Mouse (Mus musculus) liver, embryonic 11.5 days (tissue): ENCODE data around the gene Ppp1r3c. TPM values are rescaled to one million over a fixed set of nuclear protein-coding genes. Genes with fewer than 3 reads are reported as not detected.

Experiments
- ATAC-seq: fragments of 200-750 bp; cut with Nextera tagmentation; replicated peaks from 2 replicates; pipeline ENCODE4 v1.8.0; 2017; ENCODE audit warnings: moderate number of reproducible peaks, mild to moderate bottlenecking, moderate TSS enrichment, moderate library complexity; ENCODE audit not compliant: low FRiP score
- DNase-seq: peaks from one replicate; pipeline ENCODE4 v3.0.0-alpha.2; 2017; ENCODE audit warnings: low spot score
- H3K27ac ChIP-seq: fragments of 300-500 bp; sonication (generic); 2 replicates; pipeline ENCODE4 v1.5.1; 2014; ENCODE audit warnings: mild to moderate bottlenecking, low read depth, low read length, control low read depth
- H3K27me3 ChIP-seq: fragments of 300-500 bp; sonication (generic); replicated peaks from 2 replicates; pipeline ENCODE4 v1.6.1; 2014; ENCODE audit warnings: low read length, mixed read lengths; ENCODE audit not compliant: control insufficient read depth, insufficient read depth
- H3K36me3 ChIP-seq: fragments of 300-500 bp; sonication (generic); 2 replicates; pipeline ENCODE4 v1.6.1; 2014; ENCODE audit warnings: mild to moderate bottlenecking, low read length, moderate library complexity, mixed read lengths; ENCODE audit not compliant: control insufficient read depth, insufficient read depth
- H3K4me1 ChIP-seq: fragments of 300-500 bp; sonication (generic); replicated peaks from 2 replicates; pipeline ENCODE4 v1.6.1; 2014; ENCODE audit warnings: low read length, mixed read lengths; ENCODE audit not compliant: control insufficient read depth, insufficient read depth
- H3K4me2 ChIP-seq: fragments of 300-500 bp; sonication (generic); 2 replicates; pipeline ENCODE4 v1.6.1; 2014; ENCODE audit warnings: mild to moderate bottlenecking, control low read depth, moderate library complexity
- H3K4me3 ChIP-seq: fragments of 300-500 bp; sonication (generic); 2 replicates; pipeline ENCODE4 v1.5.1; 2014; ENCODE audit warnings: low read depth, low read length, control low read depth
- H3K9ac ChIP-seq: fragments of 300-500 bp; sonication (generic); 2 replicates; pipeline ENCODE4 v1.6.1; 2014; ENCODE audit warnings: low read depth, low read length, control low read depth
- H3K9me3 ChIP-seq: fragments of 300-500 bp; sonication (generic); 2 replicates; pipeline ENCODE4 v1.6.1; 2016; ENCODE audit warnings: low read length, inconsistent platforms, mixed read lengths; ENCODE audit not compliant: control insufficient read depth
- WGBS: fragments of 180-500 bp; shearing (Covaris S2); extraction: QIAGEN DNeasy Blood & Tissue Kit; methylation state at CpG from one replicate; pipeline ENCODE4 v1.1.7; 2014; 5-methylcytosine and 5-hydroxymethylcytosine counted together
- polyA plus RNA-seq: library from polyadenylated mRNA; unstranded; fragments of >200 nt; fragmentation: Nextera tagmentation; extraction: Ambion mirVana; gene quantifications from 2 replicates; pipeline ENCODE4 v1.2.1, GENCODE M21; 2014

Gene Ppp1r3c
- polyA plus RNA-seq, 1 experiment from 2014 or later = 2.9 TPM

DNA sequence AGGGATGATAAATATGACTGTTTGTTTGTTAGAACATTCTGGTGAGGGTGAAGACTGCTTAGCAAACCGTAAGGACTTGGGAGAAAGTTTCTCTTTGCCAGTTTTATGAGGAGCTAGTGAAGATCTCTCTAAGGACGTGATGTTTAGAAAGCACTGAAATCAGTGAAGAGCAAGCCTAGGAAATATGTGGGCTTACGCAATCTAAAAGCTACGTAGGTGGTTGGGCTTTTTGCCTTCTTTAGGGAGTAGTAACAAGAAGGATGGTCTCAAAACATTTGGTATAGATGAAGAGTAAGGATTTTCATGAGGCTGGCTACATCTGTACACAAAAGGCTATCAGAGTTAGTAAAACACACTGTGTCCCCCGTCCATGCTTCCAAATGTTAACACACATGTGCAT, 28.0 kb upstream of the Ppp1r3c start:
- no peak for DNase-seq
- Histone ChIP-seq H3K36me3 (no peaks in the 10 kb centered on the region), H3K9ac (no peak overlapping the region), H3K4me3 (no peak overlapping the region), H3K4me2 (no peak overlapping the region), H3K27me3 (no peaks in the 10 kb centered on the region), H3K27ac (no peak overlapping the region), H3K4me1 (no peaks in the 10 kb centered on the region), H3K9me3 (no peaks in the 10 kb centered on the region)
- WGBS = 76% methylated on average over 5 of the region's 5 CpGs
- ATAC-seq = no peak

DNA sequence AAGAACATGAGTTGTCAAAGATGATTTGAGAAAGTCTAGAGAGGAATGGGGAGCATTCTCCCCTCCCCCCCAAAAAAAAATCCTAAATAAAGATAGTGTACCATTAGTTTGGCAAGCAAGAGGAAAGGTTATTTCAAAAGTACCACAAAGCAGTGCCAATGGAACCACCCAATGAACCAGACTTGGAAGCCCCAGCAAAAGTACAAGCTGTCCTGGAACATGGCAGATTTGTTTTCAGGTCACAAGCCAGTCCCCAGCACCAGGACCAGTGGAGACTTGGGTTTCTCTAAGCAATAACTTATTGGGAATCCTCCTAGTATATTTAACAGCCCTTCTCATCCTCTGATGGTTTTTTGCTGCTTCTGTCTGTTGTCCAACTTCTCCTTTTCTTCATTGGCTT, 12.5 kb upstream of the Ppp1r3c start:
- H3K9ac ChIP-seq = no peak overlapping the region
- DNase-seq = no peak
- no peaks in the 10 kb centered on the region for H3K4me1 ChIP-seq
- H3K27me3 ChIP-seq = no peaks in the 10 kb centered on the region
- H3K36me3 ChIP-seq = no peaks in the 10 kb centered on the region
- no peak for ATAC-seq
- no peaks in the 10 kb centered on the region for H3K9me3 ChIP-seq
- no peak overlapping the region for H3K4me2 ChIP-seq
- no peak overlapping the region for H3K4me3 ChIP-seq
- no peak overlapping the region for H3K27ac ChIP-seq

DNA sequence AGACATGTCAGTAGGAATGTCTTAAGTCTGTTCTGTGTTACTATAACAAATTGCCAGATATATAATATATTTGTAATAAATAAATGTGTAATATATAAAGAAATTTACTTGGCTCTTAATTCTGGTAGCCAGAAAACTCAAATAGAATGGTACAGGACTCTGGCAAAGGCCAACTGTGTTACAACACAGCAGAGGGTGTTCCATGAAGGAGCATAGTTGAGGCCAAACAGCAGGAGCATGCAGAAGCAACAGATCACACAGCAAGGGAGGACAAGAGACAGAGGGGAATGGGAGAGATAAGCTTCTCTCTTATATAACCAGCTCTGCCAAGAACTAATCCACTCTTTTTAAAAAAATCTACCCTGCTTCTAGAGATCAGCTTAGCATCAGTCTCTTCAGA, 5.9 kb upstream of the Ppp1r3c start:
- no peaks in the 10 kb centered on the region for H3K27me3 ChIP-seq
- no peaks in the 10 kb centered on the region for H3K9me3 ChIP-seq
- H3K4me2 ChIP-seq = no peak overlapping the region
- no peak overlapping the region for H3K27ac ChIP-seq
- no peak for DNase-seq
- H3K4me3 ChIP-seq = no peak overlapping the region
- H3K36me3 ChIP-seq = no peaks in the 10 kb centered on the region
- no peak for ATAC-seq
- H3K9ac ChIP-seq = no peak overlapping the region
- H3K4me1 ChIP-seq = no peaks in the 10 kb centered on the region

DNA sequence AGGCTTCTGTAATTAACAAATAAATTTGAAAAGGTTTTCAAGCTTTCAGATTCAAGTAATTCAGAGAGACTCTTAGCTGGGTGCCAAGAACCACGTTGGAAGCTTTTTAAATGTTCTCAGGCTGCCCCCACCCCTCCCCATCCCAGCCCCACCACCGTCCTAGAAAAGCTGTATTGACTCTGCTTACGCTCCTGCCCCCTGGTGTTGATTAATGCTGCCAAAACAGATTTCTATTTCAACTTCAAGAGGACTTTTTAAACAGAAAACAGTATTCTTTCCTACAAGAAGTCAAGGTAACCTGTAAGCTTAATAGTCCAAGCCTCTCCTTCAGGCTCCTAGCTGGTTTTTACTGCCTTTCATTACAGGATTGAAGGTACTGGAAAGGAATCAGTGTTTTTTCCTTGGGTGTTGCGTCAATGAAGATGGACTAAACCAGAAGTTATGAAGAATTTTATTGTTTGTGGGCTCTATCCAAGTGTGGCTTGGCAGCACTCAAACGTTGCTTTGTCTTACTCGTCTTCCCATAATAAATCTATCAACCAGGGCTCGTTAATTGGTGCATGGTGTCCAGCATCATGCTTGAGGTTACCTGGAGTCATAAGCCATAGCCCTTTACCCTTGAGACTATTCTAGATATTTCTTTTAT, 3.2 kb upstream of the Ppp1r3c start:
- no peak overlapping the region for H3K9ac ChIP-seq
- no peaks in the 10 kb centered on the region for H3K9me3 ChIP-seq
- no peak overlapping the region for H3K4me2 ChIP-seq
- H3K36me3 ChIP-seq = no peaks in the 10 kb centered on the region
- ATAC-seq = no peak
- WGBS = 54% methylated on average over 7 of the region's 7 CpGs
- H3K4me3 ChIP-seq = no peak overlapping the region
- H3K27ac ChIP-seq = no peak overlapping the region
- peaks cover 9% of the 10 kb centered on the region for H3K27me3 ChIP-seq
- no peak for DNase-seq
- no peaks in the 10 kb centered on the region; the same call in 1 of the 2 replicates for H3K4me1 ChIP-seq

DNA sequence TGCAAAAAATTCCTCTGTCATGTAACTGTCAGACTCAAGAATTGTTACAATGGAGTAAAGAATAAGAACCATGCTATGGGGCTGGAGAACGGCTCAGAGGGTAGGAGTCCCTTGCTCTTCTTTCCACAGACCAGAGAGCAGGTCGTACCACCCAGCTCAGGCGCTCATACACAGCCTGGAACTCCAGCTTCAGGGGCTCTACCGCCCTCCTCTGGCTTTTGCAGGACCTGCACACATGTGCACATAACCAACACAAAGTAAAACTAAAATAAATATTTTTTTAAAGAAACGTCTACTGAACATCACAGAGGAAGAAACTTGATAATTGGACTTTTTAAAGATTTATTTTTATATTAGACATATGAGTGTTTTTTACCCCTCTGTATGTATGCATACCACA, 1.6 kb upstream of the Ppp1r3c start:
- Histone ChIP-seq H3K36me3 (no peaks in the 10 kb centered on the region), H3K4me3 (no peak overlapping the region), H3K4me2 (no peak overlapping the region), H3K9ac (no peak overlapping the region), H3K9me3 (no peaks in the 10 kb centered on the region), H3K4me1 (no peaks in the 10 kb centered on the region; the same call in 1 of the 2 replicates), H3K27ac (no peak overlapping the region), H3K27me3 (peaks cover 11% of the 10 kb centered on the region)
- DNase-seq (no peak), ATAC-seq (no peak)
- 73% methylated on average over 5 of the region's 5 CpGs for WGBS

DNA sequence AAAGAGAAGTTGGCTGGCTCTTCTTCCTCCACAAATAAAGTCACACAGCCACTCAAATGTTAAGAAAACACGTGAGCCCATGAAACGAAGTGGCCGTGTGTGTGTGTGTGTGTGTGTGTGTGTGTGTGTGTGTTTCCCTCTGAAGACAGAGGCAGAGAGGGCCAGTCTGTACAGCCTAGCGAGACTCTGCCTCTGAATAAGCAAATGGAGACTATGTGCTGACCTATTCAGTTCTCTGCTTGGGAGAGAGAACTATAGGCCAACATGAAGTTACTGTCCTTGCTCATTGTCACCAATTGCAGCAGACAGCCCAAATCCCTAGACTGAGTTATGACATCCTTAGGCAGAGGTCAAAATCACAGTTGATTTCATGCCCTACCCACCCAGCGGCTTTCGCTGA, 634 bp upstream of the Ppp1r3c start:
- WGBS = 51% methylated on average over 6 of the region's 6 CpGs
- Histone ChIP-seq H3K4me1 (no peaks in the 10 kb centered on the region; the same call in 1 of the 2 replicates), H3K4me2 (peak overlapping the region; percentile 79), H3K27me3 (peaks cover 11% of the 10 kb centered on the region), H3K9ac (peak overlapping the region; percentile 66; the same call in 1 of the 2 replicates), H3K4me3 (peak overlapping the region; percentile 51), H3K9me3 (no peaks in the 10 kb centered on the region), H3K36me3 (no peaks in the 10 kb centered on the region), H3K27ac (peak overlapping the region; percentile 58; the same call in 1 of the 2 replicates)
- peak; percentile 29; the same call in 1 of the 2 replicates for ATAC-seq
- no peak for DNase-seq

DNA sequence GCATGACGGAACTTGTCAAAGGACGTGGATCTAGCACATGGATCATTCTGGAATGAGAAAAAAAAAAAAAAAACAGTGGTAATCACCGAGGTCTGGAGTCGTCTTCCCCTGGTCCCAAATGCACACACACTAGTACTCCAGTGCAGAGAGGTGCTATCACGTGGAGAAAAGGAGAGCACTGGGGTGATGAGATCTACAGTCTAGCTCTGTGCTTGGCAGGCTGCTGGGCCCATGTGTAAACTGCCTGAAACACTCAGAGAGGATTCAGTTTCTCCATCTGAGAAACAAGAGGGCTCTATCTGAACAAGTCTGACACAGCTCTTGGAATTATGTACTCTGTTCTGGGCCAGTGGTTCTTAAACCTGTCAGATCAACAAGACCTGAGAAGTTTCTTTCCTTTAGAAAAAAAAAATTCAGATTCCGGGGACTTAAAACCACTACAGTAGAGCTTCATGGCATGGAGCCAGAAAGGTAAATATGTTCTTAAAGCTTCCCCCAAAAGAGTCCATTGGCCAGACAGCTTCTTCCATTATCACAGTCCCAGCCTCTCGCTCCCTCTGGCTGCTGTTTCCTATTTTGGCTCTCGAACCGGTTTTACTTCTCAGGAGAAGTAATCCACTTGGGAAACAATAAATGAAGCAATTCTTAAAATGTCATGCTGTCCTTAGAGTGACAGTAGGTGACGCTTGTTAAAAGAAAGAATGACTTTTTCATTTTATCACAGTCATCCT, 2.0 kb downstream of the Ppp1r3c start:
- Histone ChIP-seq H3K4me1 (no peaks in the 10 kb centered on the region; the same call in 1 of the 2 replicates), H3K4me3 (no peak overlapping the region), H3K9ac (no peak overlapping the region), H3K27ac (no peak overlapping the region), H3K4me2 (no peak overlapping the region), H3K27me3 (peaks cover 11% of the 10 kb centered on the region), H3K36me3 (no peaks in the 10 kb centered on the region), H3K9me3 (no peaks in the 10 kb centered on the region)
- WGBS = 71% methylated on average over 10 of the region's 10 CpGs
- ATAC-seq (no peak), DNase-seq (no peak)

DNA sequence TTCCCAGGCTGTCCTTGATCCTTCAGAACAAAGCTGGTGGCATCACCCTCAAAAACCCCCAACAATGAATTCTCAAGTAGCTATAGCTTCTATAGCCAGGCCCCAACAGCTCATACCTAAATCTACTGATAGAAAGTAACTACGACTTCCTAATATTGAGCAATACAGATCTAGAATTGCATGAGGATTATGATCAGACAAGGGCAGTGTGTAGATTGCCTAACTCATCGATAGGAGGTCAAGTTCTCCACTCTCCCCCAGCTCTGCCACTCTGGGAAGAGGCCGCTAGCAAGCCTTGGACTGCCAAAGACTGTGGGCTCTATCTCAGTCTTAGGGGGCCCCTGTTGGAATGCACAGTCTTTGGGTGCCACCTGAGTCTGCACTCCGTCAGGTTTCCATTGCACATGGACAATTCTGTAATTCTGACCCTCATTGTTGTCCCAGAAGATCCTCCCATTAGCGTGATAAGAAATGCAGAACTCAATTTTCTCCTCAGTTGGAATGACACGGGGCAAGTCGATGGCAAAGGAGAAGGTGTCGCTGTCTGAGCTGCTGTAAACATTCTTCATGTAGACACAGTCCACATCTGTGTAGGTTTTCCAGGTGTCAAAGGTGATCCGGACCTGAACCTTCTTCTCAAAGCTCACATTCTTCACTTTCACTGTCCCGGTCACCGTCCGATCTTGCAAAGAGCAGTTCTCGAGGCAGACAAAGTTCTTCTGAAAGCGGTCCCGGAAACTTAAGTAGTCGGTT, 3.1 kb downstream of the Ppp1r3c start:
- Histone ChIP-seq H3K4me3 (no peak overlapping the region), H3K9me3 (no peaks in the 10 kb centered on the region), H3K4me1 (no peaks in the 10 kb centered on the region; the same call in 1 of the 2 replicates), H3K36me3 (no peaks in the 10 kb centered on the region), H3K4me2 (no peak overlapping the region), H3K27me3 (peaks cover 11% of the 10 kb centered on the region), H3K9ac (no peak overlapping the region), H3K27ac (no peak overlapping the region)
- 86% methylated on average over 16 of the region's 16 CpGs for WGBS
- no peak for DNase-seq
- ATAC-seq = no peak
